Mouse (Mus musculus) CH12.LX (cell line): ENCODE data around the gene Gm44579. TPM values are rescaled to one million over a fixed set of nuclear protein-coding genes. Genes with fewer than 3 reads are reported as not detected.

Experiments
- DNase-seq: peaks from one replicate; pipeline ENCODE4 v3.0.0-alpha.2; 2013; ENCODE audit errors: extremely low read depth
- H3K27ac ChIP-seq: 2 replicates; pipeline ENCODE4 v1.5.1; 2012; ENCODE audit warnings: low read depth, mild to moderate bottlenecking, control low read depth, moderate library complexity; ENCODE audit not compliant: insufficient read depth
- H3K27me3 ChIP-seq: replicated peaks from 2 replicates; pipeline ENCODE3; 2012; ENCODE audit warnings: inconsistent platforms
- H3K36me3 ChIP-seq, 2 experiments: replicated peaks in 1 of 2; 2 replicates each; pipeline versions ENCODE3 to v1.6.1; 2012; ENCODE audit warnings: inconsistent platforms in 1 of 2, low read length in 1 of 2, mild to moderate bottlenecking in 1 of 2, mixed read lengths in 1 of 2, moderate library complexity in 1 of 2; ENCODE audit not compliant: control insufficient read depth in 1 of 2, insufficient read depth in 1 of 2
- H3K4me1 ChIP-seq, 2 experiments: 2 replicates each; pipeline ENCODE4 v1.6.1; 2012; ENCODE audit warnings: inconsistent platforms in 1 of 2, moderate library complexity in 1 of 2; ENCODE audit not compliant: insufficient read depth in 2 of 2, control insufficient read depth in 1 of 2
- H3K4me2 ChIP-seq: 2 replicates; pipeline ENCODE4 v1.6.1; 2012; ENCODE audit warnings: low read depth, mild to moderate bottlenecking, control low read depth; ENCODE audit not compliant: poor library complexity, insufficient read depth, severe bottlenecking
- H3K4me3 ChIP-seq, 3 experiments: fragments of 150-350 bp in 1 of 3; sonication (generic) in 1 of 3; replicated peaks in 1 of 3; 2 replicates each; pipeline versions ENCODE3 to v1.5.1; 2011 to 2012; ENCODE audit warnings: low read depth in 2 of 3, low read length in 2 of 3, mild to moderate bottlenecking in 2 of 3, moderate library complexity in 2 of 3, control low read depth in 1 of 3, improper control_type of control experiment in 1 of 3, inconsistent platforms in 1 of 3, mixed read lengths in 1 of 3; ENCODE audit not compliant: poor library complexity in 1 of 3
- H3K79me2 ChIP-seq: replicated peaks from 2 replicates; pipeline ENCODE4 v1.6.1; 2012; ENCODE audit warnings: mild to moderate bottlenecking, moderate library complexity; ENCODE audit not compliant: control insufficient read depth, poor library complexity, insufficient read depth, severe bottlenecking; ENCODE audit errors: extremely low read depth
- H3K9ac ChIP-seq: 2 replicates; pipeline ENCODE4 v1.6.1; 2012; ENCODE audit warnings: low read depth, mild to moderate bottlenecking, control low read depth, moderate library complexity; ENCODE audit not compliant: insufficient read depth
- H3K9me3 ChIP-seq: replicated peaks from 2 replicates; pipeline ENCODE3; 2012; ENCODE audit warnings: low read length, inconsistent platforms, mixed read lengths
- CHD1 ChIP-seq: IDR thresholded peaks from 2 replicates; pipeline ENCODE4 v1.6.1; 2012; ENCODE audit warnings: low read depth, low read length, improper control_type of control experiment, inconsistent platforms
- CTCF ChIP-seq, 2 experiments: IDR thresholded peaks in 1 of 2; conservative IDR thresholded peaks in 1 of 2; 2 replicates each; pipeline ENCODE4 v1.5.1; 2011 to 2012; ENCODE audit warnings: low read depth in 2 of 2, low read length in 2 of 2, improper control_type of control experiment in 1 of 2, inconsistent platforms in 1 of 2, mild to moderate bottlenecking in 1 of 2, moderate library complexity in 1 of 2
- E2F4 ChIP-seq: IDR thresholded peaks from 2 replicates; pipeline ENCODE4 v1.6.1; 2011; ENCODE audit warnings: low read depth, low read length, improper control_type of control experiment; ENCODE audit not compliant: insufficient replicate concordance
- ELF1 ChIP-seq: IDR thresholded peaks from 2 replicates; pipeline ENCODE4 v1.6.1; 2014; ENCODE audit warnings: low read depth, mild to moderate bottlenecking, inconsistent platforms, low read length, improper control_type of control experiment
- EP300 ChIP-seq: IDR thresholded peaks from 2 replicates; pipeline ENCODE4 v1.6.1; 2011; ENCODE audit warnings: low read length, improper control_type of control experiment
- ETS1 ChIP-seq: conservative IDR thresholded peaks from 2 replicates; pipeline ENCODE4 v1.6.1; 2012; ENCODE audit warnings: low read depth, mild to moderate bottlenecking, inconsistent platforms, low read length, improper control_type of control experiment, moderate library complexity
- IRF4 ChIP-seq: IDR thresholded peaks from 2 replicates; pipeline ENCODE4 v1.6.1; 2014; ENCODE audit warnings: low read depth, mild to moderate bottlenecking, inconsistent platforms, low read length, improper control_type of control experiment
- JUN ChIP-seq: IDR thresholded peaks from 2 replicates; pipeline ENCODE4 v1.6.1; 2011; ENCODE audit warnings: low read depth, mild to moderate bottlenecking, low read length, improper control_type of control experiment, moderate library complexity; ENCODE audit not compliant: insufficient read depth
- MAFK ChIP-seq: IDR thresholded peaks from 2 replicates; pipeline ENCODE4 v1.6.1; 2011; ENCODE audit warnings: low read length, improper control_type of control experiment; ENCODE audit not compliant: insufficient replicate concordance
- MAX ChIP-seq: IDR thresholded peaks from 2 replicates; pipeline ENCODE4 v1.6.1; 2011; ENCODE audit warnings: low read length, improper control_type of control experiment
- MEF2A ChIP-seq: IDR thresholded peaks from 2 replicates; pipeline ENCODE4 v1.6.1; 2014; ENCODE audit warnings: low read depth, mild to moderate bottlenecking, inconsistent platforms, low read length, improper control_type of control experiment, borderline replicate concordance
- MYC ChIP-seq: IDR thresholded peaks from 2 replicates; pipeline ENCODE4 v1.6.1; 2011; ENCODE audit warnings: low read depth, mild to moderate bottlenecking, improper control_type of control experiment, low read length
- NRF1 ChIP-seq: IDR thresholded peaks from 2 replicates; pipeline ENCODE4 v1.6.1; 2014; ENCODE audit warnings: low read depth, mild to moderate bottlenecking, inconsistent platforms, low read length, improper control_type of control experiment, moderate library complexity
- PAX5 ChIP-seq: IDR thresholded peaks from 2 replicates; pipeline ENCODE4 v1.6.1; 2012; ENCODE audit warnings: low read length, inconsistent platforms, mixed read lengths
- RAD21 ChIP-seq: IDR thresholded peaks from 2 replicates; pipeline ENCODE4 v1.6.1; 2011; ENCODE audit warnings: low read depth, mild to moderate bottlenecking, low read length, improper control_type of control experiment, moderate library complexity
- RCOR1 ChIP-seq: conservative IDR thresholded peaks from 2 replicates; pipeline ENCODE4 v1.6.1; 2012; ENCODE audit warnings: low read depth, mild to moderate bottlenecking, inconsistent platforms, low read length, improper control_type of control experiment
- SMC3 ChIP-seq: IDR thresholded peaks from 2 replicates; pipeline ENCODE4 v1.6.1; 2011; ENCODE audit warnings: low read depth, low read length, improper control_type of control experiment
- TBP ChIP-seq: conservative IDR thresholded peaks from 2 replicates; pipeline ENCODE4 v1.6.1; 2011; ENCODE audit warnings: low read depth, low read length, improper control_type of control experiment
- TCF12 ChIP-seq: IDR thresholded peaks from 2 replicates; pipeline ENCODE4 v1.6.1; 2014; ENCODE audit warnings: low read depth, mild to moderate bottlenecking, inconsistent platforms, low read length, improper control_type of control experiment
- ZC3H11A ChIP-seq: IDR thresholded peaks from 2 replicates; pipeline ENCODE4 v1.6.1; 2012; ENCODE audit warnings: low read depth, mild to moderate bottlenecking, inconsistent platforms, low read length, improper control_type of control experiment
- ZKSCAN1 ChIP-seq: IDR thresholded peaks from 2 replicates; pipeline ENCODE4 v1.6.1; 2012; ENCODE audit warnings: low read depth, inconsistent platforms, low read length, improper control_type of control experiment, borderline replicate concordance
- dilution Hi-C: fragments of 300-500 bp; cut with MboI; formaldehyde crosslinking; loops from 2 replicates; pipeline ENCODE4 v1.14.3; 2020; ENCODE audit warnings: low sequenced_read_pairs; ENCODE audit not compliant: extremely low pct_unique_long_range_greater_than_20kb, extremely low pct_ligation_motif_present
- in situ Hi-C: fragments of 300-500 bp; cut with MboI; formaldehyde crosslinking; loops from 3 replicates; pipeline ENCODE4 v1.14.3; 2019; ENCODE audit warnings: low sequenced_read_pairs, low pct_ligation_motif_present, low pct_unique_long_range_greater_than_20kb, mixed read lengths
- polyA plus RNA-seq: library from polyadenylated mRNA; unstranded; fragments of >175 nt; gene quantifications from 2 replicates; pipeline ENCODE4 v1.2.1, GENCODE M21; 2012; ENCODE audit warnings: low read depth; ENCODE audit not compliant: insufficient read length
- total RNA-seq, 2 experiments: library from RNA; depleted of rRNA; stranded (reverse); fragments of 300-350 nt in 1 of 2; fragments of >200 nt in 1 of 2; gene quantifications; 2 replicates each; pipeline ENCODE4 v1.2.3; 2012 to 2014

Gene Gm44579
- total RNA-seq (2012; rRNA removed), result not detected in 2 replicates
- total RNA-seq (2014; rRNA removed), result not detected in 2 replicates
- not detected in 2 replicates for polyA plus RNA-seq

- Histone ChIP-seq H3K27me3 (peaks cover 53% of the 10 kb centered on the region), H3K27ac (no peak within 1 kb of the TSS), H3K9ac (no peak within 1 kb of the TSS), H3K9me3 (no peaks in the 10 kb centered on the region), H3K4me3 (no peak within 1 kb of the TSS), H3K4me1 (peaks cover 5 to 6% of the 10 kb centered on the region in 2 experiments; a peak in 3 of 4 replicates), H3K4me2 (no peak within 1 kb of the TSS), H3K36me3 (no peaks in the 10 kb centered on the region), H3K79me2 (no peaks in the 10 kb centered on the region)
- dilution Hi-C loops, result no loop called here
- no peak for DNase-seq
- in situ Hi-C loops, result no loop called here
- no peak for TF ChIP-seq CTCF (conservative IDR thresholded peaks at IDR 0.05 in 1 of 2, IDR thresholded peaks at IDR 0.05 in 1 of 2; ENCODE audit: low read depth in 2 of 2, low read length in 2 of 2)
- TF ChIP-seq RAD21, result no peak
- TF ChIP-seq SMC3, result no peak
- no peak for TF ChIP-seq ZC3H11A
- no peak for TF ChIP-seq MYC
- TF ChIP-seq ZKSCAN1, result no peak
- TF ChIP-seq JUN, result no peak
- no peak for TF ChIP-seq ELF1
- no peak for TF ChIP-seq MAX
- TF ChIP-seq ETS1, result no peak
- TF ChIP-seq PAX5, result no peak
These were observed at the start of gene Gm44579, which contains the start of gene Olfr287 for GRCm38 (mm10) chr15:98220877-98221276. Gm44579 (minus strand) TSS chr15:98220977. Olfr287 (minus strand) TSS chr15:98221056.

GRCm38 (mm10) chr15:98257776-98258175 lies 37.0 kb upstream of the Gm44579 start:
- in situ Hi-C loops (no loop called here), dilution Hi-C loops (no loop called here)
- Histone ChIP-seq H3K4me3 (no peak overlapping the region), H3K36me3 (no peaks in the 10 kb centered on the region), H3K4me2 (no peak overlapping the region), H3K79me2 (no peaks in the 10 kb centered on the region), H3K9me3 (peaks cover 28% of the 10 kb centered on the region), H3K27me3 (peaks cover 27% of the 10 kb centered on the region), H3K4me1 (peaks cover 0 to 19% of the 10 kb centered on the region in 2 experiments; a peak in 2 of 4 replicates), H3K27ac (no peak overlapping the region), H3K9ac (no peak overlapping the region)
- peak; percentile 39 for DNase-seq
- TF ChIP-seq ZKSCAN1 (no peak), CTCF (conservative IDR thresholded peaks at IDR 0.05 in 1 of 2, IDR thresholded peaks at IDR 0.05 in 1 of 2; ENCODE audit: low read depth in 2 of 2, low read length in 2 of 2) (peak in 1 of 2 experiments; percentile 41; a peak in 2 of 4 replicates), CHD1 (0 out of 2 replicates have a peak, but pooled peaks have one; percentile 42), EP300 (peak; percentile 85), E2F4 (no peak), RAD21 (peak; percentile 29), TCF12 (no peak), MEF2A (0 out of 2 replicates have a peak, but pooled peaks have one; percentile 50), IRF4 (peak; percentile 90), NRF1 (no peak), MAFK (0 out of 2 replicates have a peak, but pooled peaks have one; percentile 31), RCOR1 (0 out of 2 replicates have a peak, but pooled peaks have one; percentile 54), TBP (no peak)
